Mouse (Mus musculus) adrenal gland, postnatal 10 days (tissue): ENCODE results near the gene Pik3cb. TPM values are rescaled to one million over a fixed set of nuclear protein-coding genes. Genes with fewer than 3 reads are reported as not detected.

ENCODE experiments used
- DNase-seq: peaks from one replicate; pipeline ENCODE4 v3.0.0; 2021; ENCODE audit warnings: mixed read lengths
- total RNA-seq, 2 experiments: library from RNA; stranded (reverse); gene quantifications; 2 replicates each; pipeline ENCODE4 v1.2.3; 2021

Gene Pik3cb
- total RNA-seq, 2 experiments from 2014 or later: 10.0 to 10.6 TPM

DNA sequence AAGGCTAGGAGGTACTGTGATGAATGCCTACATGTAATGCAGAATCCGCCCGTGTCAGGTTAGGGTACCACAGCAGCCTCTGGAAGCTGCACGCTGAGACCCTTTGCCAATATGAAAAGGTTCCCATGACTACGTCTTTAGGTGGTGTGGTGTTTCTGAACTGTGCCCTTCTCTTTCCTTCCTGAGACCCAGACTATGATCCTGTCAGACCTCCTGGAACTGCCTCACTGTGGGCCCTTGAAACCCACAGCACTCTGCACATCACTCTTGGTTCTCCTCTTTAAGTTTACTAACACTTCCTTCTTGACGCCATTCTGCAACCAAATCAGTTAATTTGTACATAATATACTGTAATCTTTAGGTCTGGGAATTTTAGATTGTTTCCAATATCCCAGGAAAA is 58.7 kb downstream of the Pik3cb start:
- no peak for DNase-seq

DNA sequence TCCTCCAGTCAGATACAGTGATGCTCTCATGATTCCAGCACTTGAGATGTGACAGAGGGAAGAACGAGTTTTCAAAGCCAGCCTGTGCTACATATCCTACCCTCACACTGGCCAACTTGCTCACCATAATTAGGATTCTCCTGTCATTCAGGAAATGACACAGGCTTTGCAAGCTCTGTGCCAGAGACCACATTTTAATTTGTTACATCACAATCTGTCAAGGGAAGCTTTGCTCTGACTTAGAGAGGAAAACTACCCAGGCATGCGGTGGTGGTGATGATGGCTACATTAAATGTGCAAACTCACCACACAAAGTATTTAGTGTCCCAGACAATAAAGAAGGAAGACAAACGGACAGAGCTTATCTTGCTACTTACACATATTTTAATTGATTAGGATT is 59.1 kb downstream of the Pik3cb start:
- no peak for DNase-seq

DNA sequence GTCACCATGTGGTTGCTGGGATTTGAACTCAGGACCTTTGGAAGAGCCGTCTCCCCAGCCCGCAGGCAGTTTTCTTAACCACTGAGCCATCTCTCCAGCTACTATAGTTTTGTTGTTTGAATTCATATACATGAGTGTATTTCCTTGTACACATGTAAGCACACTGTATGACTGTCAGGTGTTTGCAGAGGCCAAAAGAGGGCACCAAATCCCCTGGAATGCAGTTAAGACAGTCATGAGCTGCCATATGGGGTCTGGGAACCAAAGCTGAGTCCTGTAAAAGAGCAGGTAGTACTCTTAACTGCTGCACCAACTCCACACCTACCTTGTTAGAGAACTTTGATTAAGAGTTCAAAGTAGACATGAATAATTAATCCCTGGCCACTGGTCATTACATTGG is 59.8 kb downstream of the Pik3cb start:
- DNase-seq: no peak

DNA sequence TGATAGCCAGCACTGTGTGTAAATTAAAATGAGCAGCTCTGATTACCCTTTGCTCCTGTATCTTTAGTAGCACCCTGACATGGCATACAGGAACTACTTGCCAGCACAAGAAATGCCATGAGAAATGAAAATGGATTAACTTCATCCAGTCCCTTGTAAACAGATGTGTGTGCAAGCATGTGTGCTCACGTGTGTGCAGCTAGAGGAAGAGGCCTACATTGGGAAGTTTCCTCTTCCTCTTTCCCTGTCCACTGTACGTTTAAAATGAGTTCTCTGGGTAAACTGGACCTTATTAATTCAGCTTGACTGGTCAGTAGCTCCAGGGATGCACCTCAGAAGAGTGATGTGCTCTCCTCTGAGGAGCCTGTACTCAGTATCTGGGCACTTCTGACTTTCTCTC is 66.0 kb downstream of the Pik3cb start:
- DNase-seq: no peak

DNA sequence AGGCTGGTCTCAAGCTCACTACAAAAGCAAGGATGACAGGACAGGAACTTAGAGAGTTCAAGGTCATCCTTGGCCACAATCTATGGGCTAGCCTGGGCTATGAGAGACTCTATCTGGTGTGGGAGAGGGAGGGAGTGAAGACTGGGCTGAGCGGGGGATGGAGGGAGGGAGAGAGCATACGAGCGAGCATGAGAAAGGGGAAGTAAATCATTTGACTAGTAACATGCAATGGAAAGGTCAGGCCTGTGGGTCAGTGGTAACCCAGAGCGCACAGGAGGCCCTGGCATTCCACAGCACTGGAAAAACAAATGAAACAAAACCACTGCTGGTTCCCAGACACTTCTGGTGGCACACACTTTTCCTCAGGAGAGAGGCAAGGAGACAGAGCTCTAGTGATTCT is 67.9 kb downstream of the Pik3cb start:
- DNase-seq: no peak

DNA sequence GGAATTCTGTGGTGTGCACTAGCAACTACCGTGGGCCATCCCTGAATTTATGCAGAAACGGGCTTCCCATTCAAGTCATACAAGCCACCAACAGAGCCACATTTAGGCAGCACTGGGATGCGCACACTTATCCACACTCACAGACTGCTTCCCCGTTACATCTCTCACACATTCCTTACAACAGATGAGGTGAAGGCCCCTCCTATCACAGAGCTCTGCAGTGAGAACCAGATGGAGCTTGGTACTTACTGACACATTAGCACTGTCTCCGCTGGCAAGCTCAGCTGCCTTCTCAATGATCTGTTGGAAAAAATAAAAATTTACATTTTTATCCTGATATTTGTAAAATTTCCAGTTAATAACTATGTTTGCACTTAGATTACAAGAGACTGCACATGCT is 75.1 kb downstream of the Pik3cb start:
- DNase-seq: no peak

DNA sequence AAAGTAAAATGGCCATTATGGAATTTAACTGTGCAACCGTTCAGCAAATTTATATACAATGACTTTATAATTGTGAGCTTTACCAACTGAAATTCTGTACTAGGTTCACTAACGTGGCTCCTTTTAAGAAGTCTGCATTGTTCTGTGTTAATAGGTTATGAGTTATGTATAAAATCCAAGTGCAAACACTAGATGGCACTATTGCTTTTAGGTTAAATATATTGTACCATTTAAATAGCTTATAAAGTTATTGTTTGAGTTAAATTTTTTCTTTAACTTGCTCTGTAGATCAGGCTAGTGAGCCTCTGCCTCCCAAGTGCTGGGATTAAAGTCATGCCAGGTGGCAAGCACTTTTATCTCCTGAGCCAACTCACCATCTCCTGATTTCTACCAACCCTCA is 76.2 kb downstream of the Pik3cb start:
- DNase-seq: no peak

DNA sequence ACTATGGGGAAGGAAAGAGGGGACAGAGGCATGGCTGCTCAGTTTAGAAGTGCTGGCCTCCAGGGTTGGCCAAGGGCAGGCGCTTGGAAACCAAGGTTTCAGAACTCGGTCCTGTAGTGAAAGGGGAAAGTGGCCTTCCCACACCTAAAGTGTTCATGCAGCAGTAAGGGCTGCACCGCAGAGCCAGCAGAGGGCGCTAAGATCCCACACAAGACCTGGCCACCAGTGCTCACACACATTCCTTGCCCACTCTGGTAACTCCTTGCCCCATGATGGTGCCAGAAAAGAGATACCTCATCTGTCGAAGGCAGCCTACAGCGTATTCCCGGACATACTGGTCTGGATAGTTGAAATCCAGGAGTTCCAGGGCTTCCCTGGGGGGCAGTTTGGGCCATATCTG is 77.9 kb downstream of the Pik3cb start:
- DNase-seq: peak; percentile 85

DNA sequence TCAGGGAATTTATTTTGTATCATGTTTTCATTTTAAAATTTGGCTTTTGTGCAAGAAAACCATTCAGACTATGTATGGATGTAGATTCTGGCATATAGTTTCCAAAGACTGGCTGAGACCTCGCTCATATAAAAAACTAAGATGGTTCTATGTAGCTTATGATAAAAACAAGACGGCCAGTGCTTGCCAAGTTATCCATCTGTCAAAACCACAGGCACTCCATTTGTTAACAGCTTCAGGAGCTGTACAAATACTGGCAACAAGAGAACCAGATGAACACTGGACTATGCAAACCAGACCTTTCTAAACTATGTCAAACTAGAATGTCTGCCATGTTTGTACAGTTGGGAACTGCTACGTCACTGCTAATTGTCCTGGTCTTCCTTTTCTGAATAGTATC is 82.7 kb downstream of the Pik3cb start:
- no peak for DNase-seq

DNA sequence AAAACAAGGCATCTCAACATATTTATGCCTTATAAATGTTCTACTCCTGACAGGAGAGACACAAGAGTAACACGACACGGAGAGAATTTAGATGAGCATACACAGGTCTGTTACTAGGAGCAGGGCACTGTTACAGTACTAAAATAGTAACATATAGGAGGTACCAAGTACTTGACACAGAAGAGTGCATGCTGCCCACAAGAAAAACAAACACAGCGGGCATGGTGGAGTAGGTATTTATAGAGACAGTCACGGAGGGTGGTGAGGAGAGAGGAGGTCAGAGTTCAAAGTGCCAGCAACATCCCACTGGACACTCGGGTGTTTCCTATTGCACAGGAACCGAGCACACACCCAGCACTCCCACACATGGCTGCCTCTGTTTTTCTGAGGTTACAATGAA is 90.7 kb downstream of the Pik3cb start:
- DNase-seq: no peak

DNA sequence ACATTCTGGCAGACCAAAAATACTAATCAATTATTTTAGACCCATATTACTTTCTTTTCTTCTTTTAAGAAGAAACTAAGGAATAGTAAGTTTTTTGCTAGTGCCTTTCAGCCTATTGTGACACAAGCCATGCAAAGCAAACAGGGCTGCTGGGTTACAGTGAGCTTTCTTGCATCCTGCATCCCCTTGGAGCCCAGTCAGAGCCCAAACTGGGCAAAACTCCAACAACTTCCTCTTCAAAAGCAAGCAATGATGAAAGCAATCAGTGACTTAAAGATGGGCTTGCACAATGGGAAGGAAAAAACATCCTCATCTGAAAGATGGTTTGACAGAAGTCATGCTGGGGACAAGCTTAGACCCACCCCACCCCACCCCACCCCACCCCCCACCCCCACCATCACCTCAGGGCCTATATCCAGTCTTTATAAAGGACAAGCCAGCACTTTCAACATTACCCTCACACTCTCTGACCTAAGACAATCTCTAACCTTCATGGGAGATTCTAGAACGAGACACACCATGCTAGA is 91.6 kb downstream of the Pik3cb start:
- peak; percentile 21 for DNase-seq

DNA sequence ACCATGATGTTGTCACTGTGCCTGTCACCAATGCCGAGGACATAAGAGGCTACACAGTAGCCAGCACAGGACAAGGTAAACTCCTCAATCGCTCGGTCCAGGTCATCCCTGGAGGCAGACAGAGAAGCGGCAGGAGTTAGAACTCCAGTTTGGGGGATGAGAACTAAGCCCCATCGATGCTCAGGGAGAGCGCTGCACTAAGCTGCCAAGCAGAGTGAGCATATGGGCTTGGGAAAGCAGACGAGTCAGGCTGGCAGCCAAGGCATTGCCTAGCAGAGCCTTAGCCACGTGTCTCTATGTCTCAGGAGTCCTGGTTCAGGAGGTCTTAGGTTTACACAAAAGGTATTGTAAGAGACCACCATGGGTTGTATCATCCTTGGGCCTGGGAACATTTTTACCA is 95.7 kb downstream of the Pik3cb start:
- DNase-seq: no peak

DNA sequence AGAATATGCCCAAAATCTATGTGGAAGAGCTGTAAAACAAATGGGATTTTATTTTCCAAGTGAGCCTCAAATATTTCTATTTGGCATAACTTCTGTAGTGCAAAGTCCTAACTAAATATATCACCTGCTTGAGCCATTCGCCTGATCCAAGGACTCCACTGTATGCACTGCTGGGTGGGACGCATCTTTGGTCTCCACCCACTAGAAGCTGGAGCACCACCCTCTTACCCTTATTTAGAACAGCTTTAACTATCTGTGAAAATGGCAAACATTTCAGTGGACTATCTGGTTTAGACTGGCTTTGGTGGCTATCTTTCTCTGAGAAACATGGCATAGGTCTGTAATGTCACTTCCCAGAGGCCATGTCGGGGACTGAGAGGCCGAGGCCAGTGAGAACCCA is 97.8 kb downstream of the Pik3cb start:
- no peak for DNase-seq

DNA sequence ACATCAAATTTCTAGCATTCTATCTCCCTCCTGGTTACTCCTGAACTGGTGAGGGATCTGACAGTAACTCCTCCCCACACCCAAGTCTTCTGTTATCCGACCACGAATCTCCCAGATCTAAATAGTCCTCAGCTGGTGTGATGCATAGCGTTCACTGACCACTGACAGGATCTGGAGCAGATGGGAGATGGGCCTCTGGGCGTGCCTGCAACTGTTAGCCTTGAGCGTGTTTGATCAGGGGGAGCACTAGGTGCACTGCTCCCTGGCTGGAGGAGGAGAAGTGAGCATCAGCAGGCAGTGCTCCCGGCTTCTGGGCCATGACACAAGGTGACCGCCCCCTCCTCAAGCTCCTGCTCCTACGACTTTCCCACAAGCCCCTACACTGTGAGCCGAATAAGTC is 98.4 kb downstream of the Pik3cb start:
- DNase-seq: no peak

DNA sequence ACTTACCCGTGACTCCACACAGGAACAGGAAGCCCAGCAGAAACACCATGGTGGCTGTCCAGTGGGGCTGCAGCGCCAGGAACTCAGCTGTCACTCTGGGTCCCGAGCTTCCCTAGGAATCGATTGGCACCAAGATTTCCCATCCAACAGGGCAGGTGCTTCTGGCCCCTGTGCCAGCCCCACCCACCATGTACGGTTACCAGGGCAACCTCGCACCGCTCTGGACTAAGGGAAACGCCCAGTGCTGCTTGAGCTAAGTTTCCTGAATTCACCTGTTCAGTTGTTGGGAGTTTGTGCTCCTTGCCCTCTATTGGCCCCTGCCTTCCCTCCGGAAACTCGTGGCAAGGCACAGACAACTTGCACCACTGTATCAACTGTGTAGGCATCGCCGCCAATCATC is 104.8 kb downstream of the Pik3cb start, which contains the start of gene Gm1123:
Gene Gm1123 (minus strand): TSS at position 141 of the 400 bp plus-strand sequence.
- no peak for DNase-seq

DNA sequence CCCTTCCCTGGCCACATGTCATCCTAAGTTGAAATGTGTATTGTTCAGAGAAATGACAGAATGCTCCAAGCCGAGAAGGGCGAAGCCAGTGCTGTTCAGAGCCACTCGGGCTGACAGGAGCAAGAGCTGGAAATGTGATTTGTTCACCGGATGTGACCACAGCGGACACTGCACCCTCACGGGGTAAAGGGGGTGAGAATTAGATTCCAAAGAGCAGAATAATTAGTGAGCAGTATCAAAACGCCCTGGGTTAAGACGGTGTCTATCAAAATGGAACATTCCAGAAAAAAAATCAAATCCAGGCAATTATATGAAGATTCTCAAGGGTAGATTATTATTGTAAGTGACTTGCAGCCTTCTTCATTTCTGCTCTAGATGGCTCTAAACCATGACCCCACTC is 106.3 kb downstream of the Pik3cb start:
- DNase-seq: no peak

DNA sequence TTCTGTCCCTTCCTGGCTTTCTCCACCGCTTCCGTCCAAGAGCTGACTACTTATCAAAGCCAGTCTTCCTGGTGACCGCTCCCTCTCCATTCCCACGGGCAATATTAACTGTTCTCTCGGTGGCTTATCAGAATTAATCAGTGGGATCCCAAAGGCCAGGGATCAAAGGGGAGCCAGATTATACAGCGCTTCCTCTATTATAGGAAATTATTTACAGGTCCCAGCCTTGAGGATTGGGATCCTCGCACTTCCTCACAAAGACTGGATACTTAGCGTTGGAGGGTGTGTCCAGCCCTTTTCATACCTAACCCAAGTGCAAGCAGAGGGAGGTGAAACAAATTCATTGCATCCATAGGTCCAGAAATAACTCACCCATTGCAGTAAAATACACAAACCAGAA is 108.4 kb downstream of the Pik3cb start:
- DNase-seq: no peak

DNA sequence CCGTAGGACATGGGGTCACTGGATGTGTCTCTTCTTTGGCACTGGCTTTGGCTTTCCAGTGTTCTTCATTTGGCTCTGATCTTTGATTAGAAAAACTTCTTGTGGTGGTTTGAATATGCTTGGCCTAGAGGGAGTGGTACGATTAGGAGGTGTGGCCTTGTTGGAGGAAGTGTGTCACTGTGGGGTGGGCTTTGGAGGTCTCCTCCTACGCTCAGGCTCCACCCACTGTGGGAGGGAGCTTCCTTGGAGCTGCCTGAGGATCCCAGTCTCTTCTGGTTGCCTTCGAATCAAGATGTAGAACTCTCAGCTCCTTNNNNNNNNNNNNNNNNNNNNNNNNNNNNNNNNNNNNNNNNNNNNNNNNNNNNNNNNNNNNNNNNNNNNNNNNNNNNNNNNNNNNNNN is 118.7 kb downstream of the Pik3cb start:
- no peak for DNase-seq

DNA sequence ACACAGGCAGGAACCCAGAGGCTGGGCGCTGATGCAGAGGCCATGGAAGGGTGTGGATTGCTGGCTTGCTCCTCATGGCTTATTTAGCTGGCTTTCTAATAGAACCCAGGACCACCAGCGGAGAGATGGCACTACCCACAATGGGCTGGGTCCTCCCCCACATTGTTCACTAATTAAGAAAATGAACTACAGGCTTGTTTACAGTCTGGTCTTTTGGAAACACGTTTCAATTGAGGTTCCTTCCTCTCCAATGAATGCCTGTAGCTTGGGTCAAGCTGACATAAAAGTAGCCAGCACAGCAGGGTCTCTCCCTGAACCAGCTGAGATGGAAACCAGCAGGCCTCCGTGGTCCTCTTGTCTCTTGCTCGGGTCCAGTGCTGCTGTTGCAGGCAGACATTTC is 119.3 kb downstream of the Pik3cb start:
- DNase-seq: no peak

DNA sequence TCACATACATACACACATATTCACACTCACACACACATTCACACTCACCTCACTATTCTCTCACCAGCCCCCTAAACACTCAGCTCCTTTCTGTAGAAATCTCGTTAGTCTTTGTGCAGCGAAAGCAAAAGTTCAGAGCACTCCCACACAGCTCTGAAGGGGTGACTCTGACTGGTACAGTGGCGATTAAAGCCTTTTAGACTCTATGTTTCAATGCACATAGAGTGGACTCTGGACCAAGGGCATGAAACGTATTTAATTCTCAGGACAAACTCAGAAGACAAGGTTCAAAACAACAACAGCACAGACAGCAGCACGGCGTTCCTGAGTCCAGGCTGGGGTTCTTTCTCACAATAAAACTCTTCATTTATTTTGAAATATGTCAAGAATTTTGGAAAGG is 122.7 kb downstream of the Pik3cb start:
- no peak for DNase-seq

DNA sequence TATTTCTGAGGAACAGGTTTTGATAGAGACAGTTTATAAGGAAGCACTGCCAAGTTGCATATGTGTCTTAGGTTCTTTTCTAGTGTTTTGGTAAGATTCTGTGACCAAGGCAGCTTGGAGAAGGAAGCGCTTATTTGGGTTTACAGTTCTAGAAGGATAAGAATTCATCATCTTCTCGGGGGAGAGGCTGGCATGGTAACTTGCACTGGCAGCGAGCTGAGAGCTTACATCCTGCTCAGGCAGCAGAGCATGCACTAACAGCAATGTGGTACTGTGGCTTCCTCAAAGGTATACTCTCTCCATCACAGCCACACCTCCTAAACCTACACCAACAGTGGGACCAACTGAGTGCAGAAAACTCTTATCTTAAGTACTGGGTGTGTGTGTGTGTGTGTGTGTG is 123.7 kb downstream of the Pik3cb start:
- no peak for DNase-seq

DNA sequence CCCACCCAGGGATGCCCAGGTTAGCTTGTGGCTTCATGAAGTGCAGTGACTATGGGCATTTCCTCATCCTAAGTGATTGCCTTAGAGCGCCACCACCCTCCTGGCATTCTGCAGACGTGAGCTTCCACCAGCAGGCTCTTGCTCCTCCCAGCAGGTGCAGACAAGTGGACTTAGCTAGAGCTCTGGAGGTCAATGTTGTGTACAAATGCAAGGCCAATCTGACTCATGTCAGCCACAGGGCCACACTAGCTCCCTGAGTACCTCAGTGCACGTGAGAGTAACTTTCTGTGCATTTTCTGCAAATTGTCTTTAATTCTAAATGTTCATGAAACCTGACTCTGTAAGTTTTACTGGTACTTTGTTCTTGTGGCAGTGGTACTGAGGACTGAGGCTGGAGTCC is 124.1 kb downstream of the Pik3cb start:
- DNase-seq: no peak

DNA sequence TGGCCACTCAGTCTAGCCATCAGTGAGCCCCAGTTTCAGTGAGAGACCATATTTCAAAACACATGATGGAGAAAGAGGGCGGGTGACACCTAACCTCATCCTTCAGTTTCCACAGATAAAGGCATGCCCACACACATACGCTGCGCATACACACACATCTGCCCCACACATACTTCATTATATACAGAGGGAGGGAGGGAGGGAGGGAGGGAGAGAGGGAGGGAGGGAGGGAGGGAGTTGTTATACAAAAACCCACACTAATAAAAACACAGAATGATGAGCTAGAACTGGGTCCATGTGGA is 130.6 kb downstream of the Pik3cb start:
- DNase-seq: no peak

DNA sequence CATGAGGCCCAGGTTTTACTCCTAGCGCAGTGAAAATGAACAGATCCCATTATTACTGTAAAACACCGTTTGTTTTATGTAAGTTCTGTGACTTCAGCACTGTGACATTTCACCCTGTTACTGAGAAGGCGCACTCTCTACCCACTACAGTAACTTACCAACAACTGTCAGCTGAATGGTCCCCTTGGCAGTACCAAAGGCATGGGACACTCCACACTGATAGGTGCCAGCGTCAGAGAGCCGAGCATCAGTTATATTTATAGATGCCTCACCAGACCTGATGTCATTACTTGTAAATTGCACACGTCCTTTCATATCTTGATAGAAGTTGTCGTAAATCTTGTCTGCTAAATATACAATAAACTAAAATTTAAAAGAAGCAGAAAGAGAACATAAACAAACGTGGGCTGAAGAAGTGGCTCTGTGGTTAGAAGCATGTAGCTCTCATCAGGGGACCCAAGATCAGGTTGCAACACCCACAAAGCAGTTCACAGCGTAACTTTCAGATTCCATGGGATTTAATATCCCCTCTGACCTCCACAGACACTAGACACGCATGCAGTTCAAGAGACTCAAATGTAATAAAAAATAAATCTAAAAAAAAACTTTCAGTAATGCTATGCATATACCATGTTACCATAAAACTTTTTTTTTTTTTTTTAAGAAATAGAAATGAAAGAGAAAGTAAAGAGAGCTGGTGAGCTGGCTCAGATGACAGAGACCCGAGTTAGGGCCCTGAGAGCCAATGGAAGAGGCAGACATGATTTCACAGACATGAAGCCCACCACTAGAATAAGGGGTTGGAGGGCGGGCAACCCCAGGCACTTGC is 131.1 kb downstream of the Pik3cb start:
- no peak for DNase-seq

DNA sequence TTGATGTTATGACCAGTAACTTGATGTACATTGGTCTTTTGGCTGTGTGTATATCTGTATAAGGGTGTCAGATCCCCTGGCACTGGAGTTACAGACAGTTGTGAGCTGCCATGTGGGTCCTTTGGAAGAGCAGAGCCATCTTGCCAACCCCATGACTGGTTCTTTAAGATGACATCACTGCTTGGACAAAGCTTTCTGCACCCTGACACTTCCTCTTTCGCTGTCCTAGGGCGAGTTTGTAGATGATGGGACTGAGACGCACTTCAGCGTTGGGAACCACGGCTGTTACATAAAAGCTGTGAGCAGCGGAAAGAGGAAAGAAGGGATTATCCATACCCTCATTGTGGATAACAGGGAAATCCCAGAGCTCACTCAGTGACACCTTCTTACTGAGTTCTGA is 139.1 kb downstream of the Pik3cb start:
- no peak for DNase-seq
